Mouse (Mus musculus): ENCODE measurements around the gene Aldh1l1. TPM values are rescaled to one million over a fixed set of nuclear protein-coding genes. Genes with fewer than 3 reads are reported as not detected.

Aldh1l1 gene
- total and polyA plus RNA-seq, 3 experiments = 0.04 to 0.14 TPM; not detected in 1

DNA sequence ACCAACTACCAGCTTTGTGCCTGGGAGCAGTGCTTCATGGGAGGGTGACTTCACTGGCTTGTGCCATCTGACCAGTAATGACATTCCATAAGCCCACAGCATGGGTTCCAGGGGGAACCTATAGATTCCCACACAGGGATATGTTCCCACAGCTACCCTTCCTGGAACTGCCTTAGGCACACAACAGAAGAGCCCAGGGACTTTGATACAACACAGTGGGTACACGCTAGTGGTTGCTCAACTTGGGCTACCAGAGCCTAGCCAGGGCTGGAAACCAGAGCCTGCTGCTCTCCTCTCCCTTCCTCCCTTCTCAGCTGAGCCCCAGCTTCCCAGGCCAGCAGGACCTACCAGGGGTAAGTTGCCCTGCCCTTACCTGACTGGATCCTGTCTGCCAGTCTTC is 54.3 kb downstream of the Aldh1l1 start:
- DNase-seq (ENCODE audit: low read depth, low spot score) = no peak
- Histone ChIP-seq H3K4me1 (ENCODE audit: control insufficient read depth in 1 of 2, insufficient read depth in 2 of 2, low read length in 2 of 2) (no peaks in the 10 kb centered on the region), H3K4me3 (ENCODE audit: control insufficient read depth in 1 of 2, insufficient read depth in 1 of 2, low read depth in 2 of 2, low read length in 2 of 2) (no peak overlapping the region), H3K9me3 (replicated peaks; ENCODE audit: insufficient read depth, low read length) (no peaks in the 10 kb centered on the region), H3K36me3 (ENCODE audit: control insufficient read depth in 1 of 2, insufficient read depth in 2 of 2, low read length in 2 of 2) (no peaks in the 10 kb centered on the region), H3K27me3 (ENCODE audit: control insufficient read depth in 1 of 2, insufficient read depth in 2 of 2, low read length in 2 of 2) (peaks cover 0 to 2% of the 10 kb centered on the region in 2 experiments; a peak in 2 of 4 replicates), H3K79me2 (ENCODE audit: control insufficient read depth, insufficient read depth, low read length, poor library complexity) (no peaks in the 10 kb centered on the region), H3K9ac (ENCODE audit: control insufficient read depth, low read depth, low read length, poor library complexity, severe bottlenecking) (no peak overlapping the region), H3K27ac (ENCODE audit: control insufficient read depth, low read depth, low read length) (no peak overlapping the region)
- TF ChIP-seq ETS1 (IDR thresholded peaks at IDR 0.05; ENCODE audit: low read depth, low read length) = no peak
- TF ChIP-seq POLR2A (IDR thresholded peaks at IDR 0.05; ENCODE audit: control insufficient read depth in 1 of 2, insufficient read depth in 1 of 2, low read depth in 1 of 2, low read length in 2 of 2, poor library complexity in 1 of 2) = no peak
- no peak for TF ChIP-seq TCF12 (IDR thresholded peaks at IDR 0.05; ENCODE audit: low read depth, low read length)
- no peak for TF ChIP-seq ZNF384 (IDR thresholded peaks at IDR 0.05; ENCODE audit: low read depth, low read length)
- TF ChIP-seq JUND (IDR thresholded peaks at IDR 0.05; ENCODE audit: low read depth, low read length) = no peak
- no peak for TF ChIP-seq RCOR1 (IDR thresholded peaks at IDR 0.05; ENCODE audit: low read depth, low read length)
- no peak for TF ChIP-seq CHD1 (IDR thresholded peaks at IDR 0.05; ENCODE audit: low read depth, low read length)
- TF ChIP-seq MEF2A (IDR thresholded peaks at IDR 0.05; ENCODE audit: extremely low read depth, insufficient replicate concordance, low read depth, low read length, poor library complexity, severe bottlenecking) = no peak
- no peak for TF ChIP-seq ELF1 (IDR thresholded peaks at IDR 0.05; ENCODE audit: low read depth, low read length)
- TF ChIP-seq MAZ (IDR thresholded peaks at IDR 0.05; ENCODE audit: low read depth, low read length) = no peak
- no peak for TF ChIP-seq CHD2 (IDR thresholded peaks at IDR 0.05; ENCODE audit: low read length)
- no peak for TF ChIP-seq ZKSCAN1 (IDR thresholded peaks at IDR 0.05; ENCODE audit: low read depth, low read length)
- TF ChIP-seq POLR2AphosphoS2 (IDR thresholded peaks at IDR 0.05; ENCODE audit: low read length) = no peak
- no peak for TF ChIP-seq RAD21 (IDR thresholded peaks at IDR 0.05; ENCODE audit: low read depth, low read length)
- TF ChIP-seq POLR2AphosphoS5 (IDR thresholded peaks at IDR 0.05; ENCODE audit: borderline replicate concordance, low read depth, low read length) = no peak

GRCm38 (mm10) chr6:90541367-90541772 is 55.1 kb downstream of the Aldh1l1 start:
- no peaks in the 10 kb centered on the region for H3K36me3 ChIP-seq (ENCODE audit: control insufficient read depth in 1 of 2, insufficient read depth in 2 of 2, low read length in 2 of 2)
- DNase-seq (ENCODE audit: low read depth, low spot score) = no peak
- H3K27me3 ChIP-seq (ENCODE audit: control insufficient read depth in 1 of 2, insufficient read depth in 2 of 2, low read length in 2 of 2) = no peaks in the 10 kb centered on the region; a peak in 2 of 4 replicates
- no peaks in the 10 kb centered on the region for H3K4me1 ChIP-seq (ENCODE audit: control insufficient read depth in 1 of 2, insufficient read depth in 2 of 2, low read length in 2 of 2)
- no peak overlapping the region for H3K4me3 ChIP-seq (ENCODE audit: control insufficient read depth in 1 of 2, insufficient read depth in 1 of 2, low read depth in 2 of 2, low read length in 2 of 2)
- no peak overlapping the region for H3K27ac ChIP-seq (ENCODE audit: control insufficient read depth, low read depth, low read length)
- TF ChIP-seq RAD21 (IDR thresholded peaks at IDR 0.05; ENCODE audit: low read depth, low read length) = no peak
- TF ChIP-seq EP300 (IDR thresholded peaks at IDR 0.05; ENCODE audit: low read depth in 1 of 2, low read length in 2 of 2) = no peak
- no peak for TF ChIP-seq MXI1 (IDR thresholded peaks at IDR 0.05; ENCODE audit: low read depth, low read length)
- TF ChIP-seq NRF1 (IDR thresholded peaks at IDR 0.05; ENCODE audit: insufficient read depth, low read depth, low read length, poor library complexity, severe bottlenecking) = no peak
- TF ChIP-seq RCOR1 (IDR thresholded peaks at IDR 0.05; ENCODE audit: low read depth, low read length) = no peak
- TF ChIP-seq CHD1 (IDR thresholded peaks at IDR 0.05; ENCODE audit: low read depth, low read length) = no peak
- TF ChIP-seq TBP (IDR thresholded peaks at IDR 0.05; ENCODE audit: low read depth, low read length) = no peak
- no peak for TF ChIP-seq SMC3 (IDR thresholded peaks at IDR 0.05; ENCODE audit: low read depth, low read length)
- TF ChIP-seq ZKSCAN1 (IDR thresholded peaks at IDR 0.05; ENCODE audit: low read depth, low read length) = no peak
- TF ChIP-seq UBTF (IDR thresholded peaks at IDR 0.05; ENCODE audit: borderline replicate concordance, insufficient read depth, low read depth, low read length) = no peak
- no peak for TF ChIP-seq SIN3A (IDR thresholded peaks at IDR 0.05; ENCODE audit: low read length)
- no peak for TF ChIP-seq KAT2A (conservative IDR thresholded peaks at IDR 0.05; ENCODE audit: low read depth, low read length)
- no peak for TF ChIP-seq NELFE (IDR thresholded peaks at IDR 0.05; ENCODE audit: low read depth, low read length)
- no peak for TF ChIP-seq E2F4 (IDR thresholded peaks at IDR 0.05; ENCODE audit: borderline replicate concordance, low read depth, low read length)
- no peak for TF ChIP-seq CTCF (IDR thresholded peaks at IDR 0.05 in 2 of 3, conservative IDR thresholded peaks at IDR 0.05 in 1 of 3; ENCODE audit: control insufficient read depth in 1 of 3, insufficient read depth in 1 of 3, low read depth in 2 of 3, low read length in 3 of 3, poor library complexity in 1 of 3, severe bottlenecking in 1 of 3)
- no peak for TF ChIP-seq USF2 (IDR thresholded peaks at IDR 0.05; ENCODE audit: borderline replicate concordance in 1 of 2, insufficient read depth in 1 of 2, low read depth in 1 of 2, low read length in 2 of 2)
- H3K9ac ChIP-seq (ENCODE audit: control insufficient read depth, low read depth, low read length, poor library complexity, severe bottlenecking) = no peak overlapping the region
- no peaks in the 10 kb centered on the region for H3K9me3 ChIP-seq (replicated peaks; ENCODE audit: insufficient read depth, low read length)
- H3K79me2 ChIP-seq (ENCODE audit: control insufficient read depth, insufficient read depth, low read length, poor library complexity) = no peaks in the 10 kb centered on the region
